Mouse (Mus musculus): Measurements from ENCODE around the gene Mmp14.

- TF ChIP-seq CTCF (IDR thresholded peaks at IDR 0.05; ENCODE audit: borderline replicate concordance, extremely low read depth, insufficient read depth, insufficient read length) (no peak), POLR2A (IDR thresholded peaks at IDR 0.05; ENCODE audit: borderline replicate concordance, extremely low read depth, insufficient read depth, insufficient read length, poor library complexity, severe bottlenecking) (no peak)
These were observed 43.3 kb downstream of the Mmp14 start for GRCm38 (mm10) chr14:54474744-54475143.

Data from brain, embryonic 14.5 days (tissue).